Mouse (Mus musculus) embryo, embryonic 11.5 days (tissue): ENCODE results near the gene Wdr60.
"Not testable (repeated sequence)": the region's sequence is repeated elsewhere in the genome, so short reads cannot be mapped to it uniquely, and the experiment has no call there.

ENCODE experiments used
- DNase-seq: peaks from one replicate; pipeline ENCODE4 v3.0.0-alpha.2; 2012; ENCODE audit warnings: low read depth, low spot score

Gene Wdr60

DNA sequence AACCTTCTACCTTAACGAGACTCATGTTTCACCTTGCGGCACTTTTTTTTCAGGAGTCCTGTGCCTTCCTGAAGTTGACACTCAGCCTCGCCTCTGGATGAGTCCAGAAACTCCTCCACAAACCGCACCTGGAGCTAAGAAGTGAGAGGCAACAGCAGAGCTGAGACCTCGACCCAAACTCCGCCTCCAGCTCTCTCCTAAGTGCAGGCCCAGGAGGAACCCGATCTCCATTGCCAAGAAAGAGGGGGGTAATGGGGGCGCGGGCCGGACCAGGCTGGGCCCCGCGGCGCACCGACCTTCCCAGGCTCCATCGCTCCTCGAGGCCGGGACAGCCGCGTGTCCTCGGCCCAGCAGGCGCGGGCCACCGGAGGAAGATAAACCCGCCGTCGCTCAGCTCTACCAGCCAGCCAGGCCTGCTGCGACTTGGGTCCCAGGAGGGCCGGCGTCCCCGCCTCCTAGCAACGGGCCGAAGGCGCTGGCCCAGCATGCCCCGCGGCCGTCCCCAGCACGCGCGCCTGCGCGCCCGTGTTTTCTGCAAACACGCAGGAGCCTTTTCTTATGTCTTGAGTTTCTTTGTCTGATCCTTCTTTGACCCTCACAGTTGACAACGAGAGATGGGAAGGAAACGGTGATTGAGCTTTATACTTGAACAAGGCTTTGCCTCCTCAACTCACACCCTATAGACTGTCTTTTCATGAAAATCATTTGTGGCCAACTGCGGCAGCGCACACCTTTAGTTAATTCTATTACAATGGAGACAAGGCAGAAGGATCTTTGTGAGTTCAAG, at the start of gene Wdr60:
TSS of gene Wdr60 (minus strand) at position 468 of the 787 bp plus-strand sequence.
- peak; percentile 79 for DNase-seq

- DNase-seq: no peak
Measured at GRCm38 (mm10) chr12:116308612-116309011, 45.8 kb upstream of the Wdr60 start.

GRCm38 (mm10) chr12:116307870-116308269, 45.0 kb upstream of the Wdr60 start:
- DNase-seq: no peak

DNA sequence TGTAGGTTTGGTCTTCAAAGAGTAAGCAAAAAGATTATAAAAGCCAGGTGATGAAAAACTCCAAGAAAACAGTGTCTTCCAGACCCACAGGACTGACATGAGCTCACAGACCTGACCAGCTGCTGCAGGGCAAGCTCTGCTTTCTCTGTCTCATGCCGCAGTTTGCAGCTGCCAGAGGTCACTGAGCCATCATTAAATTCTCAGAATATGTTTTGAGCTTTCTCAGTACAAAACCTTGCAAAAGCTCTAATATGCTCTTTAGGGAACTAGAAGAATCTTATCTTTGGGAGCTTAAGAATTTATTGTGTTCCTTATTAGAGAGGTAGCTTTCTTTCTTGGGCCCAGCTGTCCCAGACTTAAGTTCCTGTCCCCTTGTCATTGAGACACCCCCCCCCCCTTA, 43.2 kb upstream of the Wdr60 start:
- no peak for DNase-seq

GRCm38 (mm10) chr12:116302181-116302580, 39.4 kb upstream of the Wdr60 start:
- no peak for DNase-seq

GRCm38 (mm10) chr12:116299906-116300305, 37.1 kb upstream of the Wdr60 start:
- no peak for DNase-seq

GRCm38 (mm10) chr12:116293599-116294292, 30.9 kb upstream of the Wdr60 start:
- no peak for DNase-seq

DNA sequence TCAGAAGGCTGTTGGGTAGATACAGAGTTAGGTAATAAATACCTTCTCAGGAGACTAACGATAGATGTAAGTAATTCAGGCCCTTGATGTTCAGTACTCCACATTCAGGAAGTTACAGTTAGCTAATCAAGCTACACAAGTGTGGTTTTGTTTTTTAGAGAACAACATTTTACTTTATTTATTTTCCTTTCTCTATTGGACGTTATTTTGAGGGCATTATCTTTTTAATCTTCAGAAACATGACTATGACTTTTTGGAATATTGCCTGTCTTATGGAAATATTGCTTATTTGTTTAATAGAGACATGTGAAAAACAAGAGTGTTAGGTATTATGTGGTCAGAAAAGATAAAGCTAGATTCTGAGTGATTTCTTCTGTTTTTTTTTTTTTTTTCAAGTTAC, 30.4 kb upstream of the Wdr60 start:
- no peak for DNase-seq

DNA sequence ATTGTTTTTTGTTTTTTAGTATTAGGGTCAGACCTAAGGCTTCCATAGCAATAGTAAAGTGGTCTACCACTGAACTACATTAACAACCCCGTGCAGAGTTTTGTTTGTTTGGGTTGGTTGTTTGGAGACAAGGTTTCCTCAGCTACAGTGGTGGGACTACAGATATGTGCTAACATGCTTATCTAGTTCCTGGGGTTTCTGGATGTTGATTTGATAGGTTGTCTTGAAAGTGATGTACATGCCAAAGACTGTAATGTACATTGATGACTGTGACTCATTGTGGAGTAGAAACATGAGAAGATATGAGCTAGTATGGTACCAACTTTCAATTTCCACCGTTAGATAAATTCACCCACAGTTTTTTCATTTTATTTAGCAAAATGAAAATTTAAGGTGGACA, 20.7 kb upstream of the Wdr60 start:
- no peak for DNase-seq

DNA sequence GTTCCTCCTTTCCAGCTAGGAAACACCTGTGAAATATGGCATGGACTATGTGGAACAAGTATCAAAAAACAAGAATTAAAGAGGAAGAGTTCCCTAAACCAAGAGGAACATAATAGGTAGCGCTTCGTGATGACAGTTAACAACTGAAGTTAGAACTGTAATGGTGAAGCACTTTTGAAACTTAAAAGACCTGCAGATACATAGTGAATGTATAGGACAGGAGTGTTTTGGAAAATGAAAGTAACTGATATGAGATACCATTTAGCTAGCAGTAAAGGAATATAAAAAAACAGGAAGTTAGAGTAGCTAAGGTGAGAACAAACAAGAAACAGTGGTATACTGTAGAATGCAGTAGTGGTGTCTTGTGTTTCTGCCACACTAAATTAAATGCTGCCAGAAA, 20.0 kb upstream of the Wdr60 start:
- no peak for DNase-seq

- DNase-seq: no peak
Measured at GRCm38 (mm10) chr12:116281427-116282281, 18.8 kb upstream of the Wdr60 start.

GRCm38 (mm10) chr12:116280653-116281364, 18.0 kb upstream of the Wdr60 start, which contains the start of gene Esyt2:
Gene Esyt2, plus strand, starts transcription at chr12:116281196.
- DNase-seq: peak; percentile 98

DNA sequence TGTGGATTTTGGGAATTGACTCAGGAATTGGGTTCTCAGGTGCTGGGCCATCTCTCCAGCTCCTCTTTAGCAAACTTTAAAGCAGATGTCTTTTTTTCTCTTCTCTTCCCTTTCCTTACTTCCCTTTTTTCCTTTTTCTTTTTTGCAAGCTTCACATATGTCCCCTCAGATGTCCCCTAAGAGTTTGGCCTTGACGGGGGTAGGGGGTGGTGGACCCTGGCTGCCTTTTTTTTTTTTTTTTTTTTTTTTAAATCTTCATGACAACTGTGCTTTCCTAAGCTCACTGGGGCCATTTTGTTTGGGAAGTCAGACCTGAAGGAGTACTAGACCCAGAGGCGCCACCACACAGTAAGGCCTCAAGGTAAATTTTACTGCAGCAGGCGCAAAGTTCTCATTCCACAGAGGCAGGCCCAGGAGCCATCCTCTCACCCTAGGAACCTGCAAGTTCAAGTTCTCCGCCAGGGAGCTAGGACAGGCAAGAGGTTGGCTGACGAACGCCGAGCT, 17.4 kb upstream of the Wdr60 start:
- DNase-seq: no peak

- DNase-seq: no peak
Measured at GRCm38 (mm10) chr12:116279181-116279580, 16.4 kb upstream of the Wdr60 start.

- no peak for DNase-seq
Measured at GRCm38 (mm10) chr12:116278541-116278940, 15.7 kb upstream of the Wdr60 start.

GRCm38 (mm10) chr12:116276961-116277360, 14.1 kb upstream of the Wdr60 start:
- no peak for DNase-seq

DNA sequence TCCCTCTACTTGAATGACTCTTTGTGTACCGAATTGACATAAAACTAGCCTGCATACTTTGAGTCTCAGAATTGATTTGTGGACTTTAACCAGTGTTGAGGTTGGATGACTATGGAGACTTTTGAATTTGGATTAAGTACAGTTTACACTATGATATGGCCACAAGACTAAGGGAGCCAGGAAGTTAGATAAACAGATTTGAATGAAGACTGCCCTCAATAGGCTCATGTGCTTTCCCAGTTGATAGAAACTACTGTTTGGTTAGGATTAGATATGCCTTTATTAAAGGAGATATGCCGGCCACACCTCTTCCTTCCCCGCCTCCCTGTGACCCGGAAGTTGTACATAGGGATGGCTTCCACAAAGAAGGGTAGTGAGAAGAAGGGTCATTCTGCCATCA, 12.8 kb upstream of the Wdr60 start:
- no peak for DNase-seq

DNA sequence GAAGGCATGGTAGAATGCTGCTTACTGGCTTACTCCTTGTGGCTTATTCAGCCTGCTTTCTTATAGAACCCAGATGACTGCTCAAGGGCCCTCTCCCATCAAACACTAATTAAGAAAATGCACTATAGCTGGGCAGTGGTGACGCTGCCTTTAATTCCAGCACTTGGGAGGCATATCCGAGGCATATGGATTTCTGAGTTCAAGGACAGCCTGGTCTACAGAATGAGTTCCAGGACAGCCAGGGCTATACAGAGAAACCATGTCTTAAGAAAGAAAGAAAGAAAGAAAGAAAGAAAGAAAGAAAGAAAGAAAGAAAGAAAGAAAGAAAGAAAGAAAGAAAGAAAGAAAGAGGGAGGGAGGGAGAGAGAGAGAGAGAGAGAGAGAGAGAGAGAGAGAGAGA, 12.3 kb upstream of the Wdr60 start, which contains the start of gene Gm11027:
TSS of gene Gm11027 (plus strand) at position 301 of the 400 bp plus-strand sequence.
- DNase-seq: not testable (repeated sequence)

- DNase-seq: no peak
Measured at GRCm38 (mm10) chr12:116273733-116274132, 10.9 kb upstream of the Wdr60 start.

DNA sequence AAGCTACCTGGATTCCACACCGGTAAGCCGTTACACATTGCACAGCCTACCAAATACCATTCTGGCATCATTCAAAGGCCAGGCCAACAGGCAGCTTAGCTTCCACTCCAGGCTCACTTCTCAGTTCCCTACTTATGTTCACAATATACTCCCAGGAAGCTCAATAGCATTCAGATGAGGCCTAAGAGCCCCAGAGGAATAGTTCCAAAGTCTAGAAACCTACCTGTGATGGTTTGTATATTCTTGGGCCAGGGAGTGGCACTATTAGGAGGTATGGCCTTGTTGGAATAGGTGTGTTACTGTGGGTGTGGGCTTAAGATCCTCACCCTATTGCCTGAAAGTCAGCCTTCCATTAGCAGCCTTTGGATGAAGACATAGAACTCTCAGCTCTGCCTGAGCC, 8.2 kb upstream of the Wdr60 start:
- DNase-seq: no peak

DNA sequence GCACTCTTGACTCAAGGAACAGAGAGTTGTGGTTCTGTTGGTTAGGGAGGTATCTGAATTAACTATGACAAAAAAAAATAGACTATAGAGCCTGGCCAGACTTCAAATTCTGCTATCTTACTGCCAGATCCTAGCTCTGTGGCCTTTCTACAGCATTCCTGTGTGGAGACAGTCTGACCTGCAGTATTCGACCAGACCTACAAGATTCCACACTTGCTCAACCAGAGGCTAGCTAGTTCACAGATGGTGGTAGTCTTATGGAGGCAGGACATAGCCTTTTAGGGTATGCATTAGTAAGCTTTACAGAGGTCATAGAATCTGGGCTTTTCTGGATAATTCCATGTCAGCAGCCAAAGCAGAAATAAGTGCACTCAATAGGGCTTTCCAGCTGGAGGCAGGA, 7.7 kb upstream of the Wdr60 start:
- DNase-seq: no peak
